Mouse (Mus musculus): ENCODE results near the gene Nkx6-1.

Nkx6-1 gene

GRCm38 (mm10) chr5:101664945-101665615 is at the start of gene Nkx6-1:
Nkx6-1 (minus strand) TSS chr5:101664996.
- DNase-seq (ENCODE audit: low spot score): no peak

GRCm38 (mm10) chr5:101713064-101713613 is 48.3 kb upstream of the Nkx6-1 start:
- DNase-seq (ENCODE audit: low spot score): no peak

GRCm38 (mm10) chr5:101703374-101704260 is 38.8 kb upstream of the Nkx6-1 start:
- peak; percentile 9 for DNase-seq (ENCODE audit: low spot score)

- no peak for DNase-seq (ENCODE audit: low spot score)
These were observed 37.8 kb upstream of the Nkx6-1 start for GRCm38 (mm10) chr5:101702636-101703035.

- peak; percentile 10 for DNase-seq (ENCODE audit: low spot score)
These were observed 35.8 kb upstream of the Nkx6-1 start for GRCm38 (mm10) chr5:101700607-101701006.

- no peak for DNase-seq (ENCODE audit: low spot score)
These were observed 23.8 kb upstream of the Nkx6-1 start for GRCm38 (mm10) chr5:101688581-101688980.

- no peak for DNase-seq (ENCODE audit: low spot score)
These were observed 18.5 kb upstream of the Nkx6-1 start for GRCm38 (mm10) chr5:101683340-101683739.

- no peak for DNase-seq (ENCODE audit: low spot score)
These were observed 15.5 kb upstream of the Nkx6-1 start for GRCm38 (mm10) chr5:101680338-101680737.

GRCm38 (mm10) chr5:101669381-101669780 is 4.6 kb upstream of the Nkx6-1 start:
- DNase-seq (ENCODE audit: low spot score): no peak

- DNase-seq (ENCODE audit: low spot score): no peak
These were observed 3.7 kb upstream of the Nkx6-1 start for GRCm38 (mm10) chr5:101668475-101668874.

- DNase-seq (ENCODE audit: low spot score): no peak
These were observed 3.2 kb upstream of the Nkx6-1 start for GRCm38 (mm10) chr5:101668028-101668427.

- DNase-seq (ENCODE audit: low spot score): no peak
These were observed 2.6 kb upstream of the Nkx6-1 start for GRCm38 (mm10) chr5:101667263-101667990.

GRCm38 (mm10) chr5:101666713-101667112 is 1.9 kb upstream of the Nkx6-1 start:
- no peak for DNase-seq (ENCODE audit: low spot score)

GRCm38 (mm10) chr5:101666091-101666490 is 1.3 kb upstream of the Nkx6-1 start:
- DNase-seq (ENCODE audit: low spot score): no peak

- DNase-seq (ENCODE audit: low spot score): no peak
These were observed 324 bp downstream of the Nkx6-1 start for GRCm38 (mm10) chr5:101664423-101664921.

GRCm38 (mm10) chr5:101663621-101664422 is 974 bp downstream of the Nkx6-1 start:
- no peak for DNase-seq (ENCODE audit: low spot score)

- DNase-seq (ENCODE audit: low spot score): no peak
These were observed 1.6 kb downstream of the Nkx6-1 start for GRCm38 (mm10) chr5:101663176-101663575.

- DNase-seq (ENCODE audit: low spot score): no peak
These were observed 2.3 kb downstream of the Nkx6-1 start for GRCm38 (mm10) chr5:101662485-101662884.

GRCm38 (mm10) chr5:101661561-101662211 is 3.1 kb downstream of the Nkx6-1 start:
- no peak for DNase-seq (ENCODE audit: low spot score)

- DNase-seq (ENCODE audit: low spot score): no peak
These were observed 4.1 kb downstream of the Nkx6-1 start for GRCm38 (mm10) chr5:101660666-101661065.

Data from ovary, postnatal 14 days (tissue).